Mouse (Mus musculus) liver, embryonic 14.5 days (tissue): ENCODE measurements around the gene Acta2.

Experiments used
- CTCF ChIP-seq: IDR thresholded peaks from 2 replicates; pipeline ENCODE4 v1.5.1; 2016; ENCODE audit warnings: antibody characterized with exemption, low read depth, control low read depth
- EP300 ChIP-seq: IDR thresholded peaks from 2 replicates; pipeline ENCODE4 v1.6.1; 2016; ENCODE audit warnings: antibody characterized with exemption, low read depth

GRCm38 (mm10) chr19:34192008-34192963, 63.1 kb downstream of the Acta2 start, which contains the start of gene Stambpl1:
- no peak for TF ChIP-seq CTCF
- TF ChIP-seq EP300: no peak
